Mouse (Mus musculus): ENCODE data around the gene Zfp114.

The Zfp114 gene

GRCm38 (mm10) chr7:24174618-24175336 lies at the start of gene Zfp114:
Gene Zfp114, plus strand, starts transcription at chr7:24175060.
- peak; percentile 86 to 88 for DNase-seq (ENCODE audit: low spot score in 2 of 2)

- DNase-seq (ENCODE audit: low spot score in 2 of 2), result no peak
Observed at GRCm38 (mm10) chr7:24133425-24133995, 41.4 kb upstream of the Zfp114 start.

- peak; percentile 93 to 95 for DNase-seq (ENCODE audit: low spot score in 2 of 2)
Observed at GRCm38 (mm10) chr7:24133996-24134828, 40.6 kb upstream of the Zfp114 start, which contains the start of gene Zfp235. Gene Zfp235, plus strand, starts transcription at chr7:24134169.

- DNase-seq (ENCODE audit: low spot score in 2 of 2), result no peak
Observed at GRCm38 (mm10) chr7:24142566-24142965, 32.3 kb upstream of the Zfp114 start.

GRCm38 (mm10) chr7:24153272-24153671 lies 21.6 kb upstream of the Zfp114 start:
- no peak for DNase-seq (ENCODE audit: low spot score in 2 of 2)

GRCm38 (mm10) chr7:24172191-24172590 lies 2.7 kb upstream of the Zfp114 start:
- no peak for DNase-seq (ENCODE audit: low spot score in 2 of 2)

GRCm38 (mm10) chr7:24175337-24175711 lies 464 bp downstream of the Zfp114 start:
- DNase-seq (ENCODE audit: low spot score in 2 of 2), result no peak

- no peak for DNase-seq (ENCODE audit: low spot score in 2 of 2)
Observed at GRCm38 (mm10) chr7:24187611-24188010, 12.8 kb downstream of the Zfp114 start.

- DNase-seq (ENCODE audit: low spot score in 2 of 2), result no peak
Observed at GRCm38 (mm10) chr7:24188901-24189570, 14.2 kb downstream of the Zfp114 start.

- DNase-seq (ENCODE audit: low spot score in 2 of 2), result no peak
Observed at GRCm38 (mm10) chr7:24189571-24189944, 14.7 kb downstream of the Zfp114 start.

- DNase-seq (ENCODE audit: low spot score in 2 of 2), result no peak
Observed at GRCm38 (mm10) chr7:24191361-24191760, 16.5 kb downstream of the Zfp114 start.

GRCm38 (mm10) chr7:24193157-24193556 lies 18.3 kb downstream of the Zfp114 start:
- no peak for DNase-seq (ENCODE audit: low spot score in 2 of 2)

GRCm38 (mm10) chr7:24196961-24197360 lies 22.1 kb downstream of the Zfp114 start:
- no peak for DNase-seq (ENCODE audit: low spot score in 2 of 2)

GRCm38 (mm10) chr7:24207488-24208261 lies 32.8 kb downstream of the Zfp114 start:
- DNase-seq (ENCODE audit: low spot score in 2 of 2), result peak; percentile 79 to 84

GRCm38 (mm10) chr7:24208282-24208886 lies 33.5 kb downstream of the Zfp114 start:
- no peak for DNase-seq (ENCODE audit: low spot score in 2 of 2)

GRCm38 (mm10) chr7:24210296-24210695 lies 35.4 kb downstream of the Zfp114 start:
- DNase-seq (ENCODE audit: low spot score in 2 of 2), result no peak

GRCm38 (mm10) chr7:24211343-24211742 lies 36.5 kb downstream of the Zfp114 start, which contains the start of gene Zfp111:
Gene Zfp111, minus strand, starts transcription at chr7:24211443.
- no peak for DNase-seq (ENCODE audit: low spot score in 2 of 2)

Measured in right cerebral cortex, postnatal 10 days (tissue).